Mouse (Mus musculus) lung, postnatal 10 days (tissue): Measurements from ENCODE around the gene Sdad1.
"Not testable (repeated sequence)": the region's sequence is repeated elsewhere in the genome, so short reads cannot be mapped to it uniquely, and the experiment has no call there.

Experiments
- DNase-seq: peaks from one replicate; pipeline ENCODE4 v3.0.0; 2021

Gene Sdad1

DNA sequence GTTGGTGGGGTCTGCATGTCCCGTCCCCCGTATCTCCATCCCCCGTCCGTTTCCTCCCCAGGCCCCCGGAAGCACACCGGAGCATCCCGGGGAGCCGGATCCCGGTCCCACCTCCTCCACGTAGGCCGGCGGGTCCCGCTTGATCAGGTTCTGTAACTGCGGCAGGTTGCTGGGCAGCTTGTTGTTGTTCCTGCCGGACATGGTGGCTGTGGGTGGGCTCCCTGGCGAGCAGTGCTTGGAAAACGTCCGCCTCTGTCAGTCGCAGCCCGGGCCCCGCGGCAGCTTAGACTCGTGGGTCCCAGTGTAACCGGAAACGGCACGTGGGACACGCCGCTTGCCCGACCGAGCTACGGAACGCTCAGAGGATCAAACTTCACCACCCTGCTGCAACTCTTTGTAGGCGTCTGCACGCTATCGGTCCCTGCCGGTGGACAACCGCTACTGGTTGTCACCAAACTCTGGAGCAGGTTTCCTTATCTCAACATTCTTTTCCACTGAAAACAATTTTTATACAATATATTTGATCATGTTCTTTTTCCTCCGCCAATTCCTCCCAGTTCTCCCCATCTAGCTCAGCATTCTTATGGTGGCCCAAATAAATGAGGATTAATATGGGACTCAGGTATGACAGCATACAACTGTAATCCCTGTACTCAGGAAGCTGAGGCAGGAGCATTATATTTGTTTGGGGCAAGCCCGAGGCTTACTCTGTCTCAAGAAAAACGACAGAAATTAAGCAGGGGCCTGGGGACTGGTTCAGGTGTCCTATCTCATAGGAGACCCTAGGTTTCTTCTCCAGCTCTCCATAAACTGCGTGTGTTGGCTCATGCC is at the start of gene Sdad1:
Gene Sdad1 (minus strand): TSS at position 799 of the 831 bp plus-strand sequence.
- DNase-seq: peak; percentile 96

DNA sequence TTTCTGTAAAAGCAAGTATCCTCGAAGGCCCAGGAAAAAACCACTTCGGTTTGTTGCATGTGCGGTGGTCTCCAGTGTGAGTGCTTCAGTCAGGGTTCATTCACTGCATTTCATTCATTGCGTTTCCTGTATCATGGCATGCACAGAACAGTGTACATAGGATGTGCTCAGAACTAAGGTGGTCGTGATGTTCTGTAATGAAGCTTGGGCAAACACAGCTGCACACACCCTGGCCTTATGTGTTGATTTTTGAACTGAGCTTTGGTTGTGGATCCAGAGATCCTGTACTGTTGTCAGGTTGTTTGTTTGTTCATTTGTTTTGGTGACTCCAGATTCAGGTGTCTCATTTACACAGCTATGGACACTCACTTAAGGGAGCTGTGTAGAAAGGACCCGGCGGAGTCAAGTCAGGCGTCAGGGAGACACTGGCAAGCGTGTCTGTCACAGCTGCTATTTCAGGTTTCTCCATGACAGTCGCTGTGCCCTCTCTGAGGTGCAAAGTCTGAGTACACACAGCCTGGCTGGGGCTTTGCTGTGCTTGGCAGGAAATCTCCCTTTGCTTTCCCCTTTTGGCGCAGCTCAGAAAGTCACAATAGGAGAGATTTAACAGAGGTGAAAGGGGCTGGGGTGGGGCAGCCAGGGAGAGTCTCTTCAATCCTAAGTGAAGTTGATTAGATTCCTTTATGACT is 48.6 kb upstream of the Sdad1 start:
- DNase-seq: no peak

DNA sequence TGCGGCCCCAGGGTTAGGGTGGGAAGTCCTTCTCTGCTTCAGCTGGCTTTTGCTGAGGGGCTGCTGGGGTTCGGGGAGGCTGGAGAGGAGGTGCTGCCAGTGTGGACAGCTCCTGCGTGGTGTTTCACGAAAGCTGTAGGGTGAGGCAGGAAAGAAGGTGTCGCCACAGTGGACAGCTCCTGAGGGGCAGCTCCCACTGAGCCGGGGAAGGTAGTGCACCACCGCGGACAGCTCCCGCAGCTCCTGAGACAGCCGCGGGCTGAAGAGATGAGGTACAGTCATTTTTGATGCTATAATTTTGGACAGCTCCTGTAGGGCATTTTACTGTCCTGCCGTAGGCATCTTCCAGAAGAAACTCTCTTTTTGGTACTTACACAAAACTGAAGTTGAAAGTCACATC is 47.8 kb upstream of the Sdad1 start:
- DNase-seq: peak; percentile 26

DNA sequence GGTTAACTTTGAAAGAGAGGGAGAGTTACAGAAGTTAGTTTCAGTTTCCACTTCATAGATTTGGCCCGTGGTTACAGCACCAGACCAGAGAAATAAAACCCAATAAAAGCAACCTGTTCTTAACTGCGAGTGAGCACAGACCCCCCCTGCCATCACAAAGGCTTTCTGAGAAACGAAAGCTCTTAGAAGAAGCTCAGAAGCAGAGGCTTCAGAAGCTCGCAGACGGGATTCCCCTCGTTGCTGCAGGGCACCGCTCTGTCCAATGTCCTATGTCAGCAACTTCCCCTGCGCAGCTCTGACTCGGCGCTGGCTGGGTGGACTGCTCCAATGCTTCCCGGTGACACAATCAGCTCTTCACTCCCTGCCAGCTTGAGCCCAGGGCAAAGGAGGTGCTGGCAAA is 43.2 kb upstream of the Sdad1 start:
- DNase-seq: peak; percentile 44

DNA sequence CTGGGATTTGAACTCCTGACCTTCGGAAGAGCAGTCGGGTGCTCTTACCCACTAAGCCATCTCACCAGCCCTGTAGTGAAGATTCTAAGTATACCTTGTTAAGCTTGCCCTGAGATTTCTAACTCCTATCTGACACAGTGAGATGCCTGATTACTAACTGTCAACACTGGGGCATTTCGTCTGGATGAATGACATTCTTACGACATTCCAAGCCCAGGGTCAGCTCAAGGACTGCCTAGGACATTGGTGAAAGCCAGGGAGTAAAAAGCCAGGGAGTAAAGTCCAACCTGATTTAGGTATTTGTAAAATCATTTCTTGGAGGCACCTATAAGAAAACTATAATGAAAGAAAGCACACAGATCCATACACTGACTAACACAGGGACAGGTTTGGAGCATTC is 42.4 kb upstream of the Sdad1 start:
- not testable (repeated sequence) for DNase-seq

DNA sequence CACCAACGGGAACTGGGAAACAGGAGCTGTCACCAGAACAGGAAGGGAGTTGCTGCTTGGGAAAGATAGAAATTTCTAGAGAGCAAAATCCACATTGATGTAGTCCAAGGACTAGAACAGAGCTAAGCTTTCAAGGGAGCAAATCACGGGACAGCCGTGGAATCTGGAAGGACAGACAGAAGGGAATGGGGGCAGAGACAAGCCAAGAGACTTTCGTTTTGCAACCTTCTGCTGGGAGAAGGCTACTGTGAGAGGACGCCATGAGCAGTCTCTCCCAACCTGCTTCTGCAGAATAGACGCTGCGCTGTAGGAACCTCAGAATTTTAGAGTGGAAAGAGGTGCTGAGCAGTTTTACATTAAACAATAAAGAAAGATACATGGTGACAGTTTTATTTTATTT is 39.5 kb upstream of the Sdad1 start:
- DNase-seq: no peak

DNA sequence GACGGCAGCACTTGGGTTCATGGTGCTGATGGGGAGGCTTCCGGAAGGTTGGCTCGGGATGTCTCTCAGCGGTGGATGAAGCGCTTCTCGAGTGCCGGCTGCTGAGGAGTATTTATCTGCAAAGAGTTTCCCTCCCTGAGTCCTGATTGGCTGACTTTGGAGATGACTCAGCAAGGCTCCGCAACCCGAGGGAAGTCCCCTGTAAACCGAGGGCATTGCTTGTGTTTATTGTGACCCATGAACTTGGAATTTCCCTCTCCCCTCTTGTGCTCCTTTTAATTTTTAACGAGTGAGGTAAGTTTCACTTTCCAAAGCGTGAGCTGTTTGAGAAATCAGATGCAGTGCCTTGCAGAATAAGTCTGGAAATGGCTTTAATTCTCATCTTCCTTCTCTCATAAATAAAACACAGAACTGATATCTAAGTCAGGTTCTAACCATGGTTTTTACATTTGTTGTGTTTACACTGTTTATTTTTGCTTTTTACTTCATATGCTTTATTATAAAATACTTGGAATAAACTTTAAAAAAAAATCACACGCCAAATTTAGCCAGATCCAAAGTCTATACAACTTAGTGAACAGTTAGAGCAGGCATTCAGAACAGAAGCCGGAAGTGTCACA is 38.6 kb upstream of the Sdad1 start, which contains the start of gene Cxcl10:
Gene Cxcl10 (minus strand): TSS at position 96 of the 620 bp plus-strand sequence.
- DNase-seq: peak; percentile 52

DNA sequence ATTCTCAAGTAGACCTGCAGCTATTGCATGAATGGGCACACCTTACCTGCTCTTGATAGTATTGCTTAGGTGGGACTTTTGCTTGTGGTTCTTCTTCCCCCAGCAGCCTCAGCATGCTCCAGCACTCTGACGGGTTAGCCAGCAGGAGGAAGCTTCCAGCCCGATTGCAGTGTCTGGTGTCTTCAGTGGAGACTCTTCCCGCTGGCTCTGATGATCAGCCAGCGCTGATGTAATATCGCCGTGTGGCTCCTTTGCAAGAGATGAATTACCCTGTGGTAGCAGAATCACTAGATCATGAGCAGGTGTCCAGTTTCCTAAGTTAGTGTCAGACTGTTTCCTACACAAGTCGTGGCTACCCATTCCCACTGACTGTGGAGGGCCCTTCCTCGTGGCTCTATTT is 34.7 kb upstream of the Sdad1 start:
- DNase-seq: no peak

DNA sequence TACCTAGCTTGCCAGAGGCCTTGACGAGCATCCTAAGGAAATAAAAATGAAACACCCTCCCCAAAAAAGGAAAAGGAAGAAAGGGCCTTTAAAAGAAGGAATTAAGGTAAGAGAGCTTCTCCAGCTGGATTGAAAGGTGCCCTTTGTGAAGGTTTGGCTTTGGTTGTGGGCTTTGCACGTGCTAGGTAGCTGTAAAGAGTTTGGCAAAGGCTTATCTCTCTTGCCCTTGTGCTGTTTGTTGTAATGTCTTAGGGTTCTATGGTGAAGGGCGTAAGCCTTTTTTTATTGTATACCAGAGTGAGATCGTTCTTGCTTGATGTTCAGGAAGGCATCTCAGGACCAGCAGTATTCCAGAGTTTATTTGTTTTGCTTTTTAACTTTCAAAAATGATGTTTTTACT is 30.3 kb upstream of the Sdad1 start:
- no peak for DNase-seq

DNA sequence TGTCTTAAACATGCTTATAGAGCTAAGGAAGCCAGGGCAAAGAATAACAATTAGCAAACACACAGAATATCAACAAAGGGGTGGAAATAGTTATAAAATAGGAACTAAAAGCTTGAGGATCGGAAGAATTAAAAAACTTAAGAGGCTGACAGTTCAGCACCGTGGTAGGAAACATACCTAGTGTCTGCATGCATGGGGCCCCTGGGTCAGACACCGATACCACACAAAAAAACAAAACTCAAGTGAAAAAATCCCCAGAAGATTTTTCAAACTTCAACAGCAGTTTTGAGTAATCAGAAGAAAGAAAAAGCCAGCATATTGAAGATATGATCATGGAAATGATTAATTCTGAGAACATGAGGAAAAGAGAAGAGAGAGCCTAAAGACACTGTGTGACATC is 26.5 kb upstream of the Sdad1 start:
- no peak for DNase-seq

DNA sequence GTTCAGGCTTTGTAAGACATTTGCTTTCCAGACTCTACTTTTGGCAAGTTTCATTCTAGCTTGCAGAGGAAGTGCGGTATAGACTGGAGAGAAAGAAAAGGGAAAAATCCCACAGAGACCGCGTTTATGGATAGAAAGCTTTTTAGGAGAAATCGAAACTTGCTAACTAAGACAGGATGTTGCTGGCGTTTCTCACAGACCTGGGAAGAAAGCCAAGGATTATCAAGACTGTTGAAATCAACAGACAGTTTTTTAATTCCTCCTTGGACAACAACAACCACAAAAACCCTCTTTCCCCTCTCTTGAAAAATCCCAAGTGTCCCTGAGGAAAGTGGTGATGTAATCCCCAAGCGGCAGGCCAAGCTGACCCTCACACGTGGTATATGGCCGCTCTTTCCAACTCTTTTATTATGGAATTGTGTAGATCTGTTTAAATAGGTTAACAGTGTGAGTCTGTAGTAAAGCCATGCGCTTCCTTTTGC is 22.1 kb upstream of the Sdad1 start:
- peak; percentile 67 for DNase-seq

DNA sequence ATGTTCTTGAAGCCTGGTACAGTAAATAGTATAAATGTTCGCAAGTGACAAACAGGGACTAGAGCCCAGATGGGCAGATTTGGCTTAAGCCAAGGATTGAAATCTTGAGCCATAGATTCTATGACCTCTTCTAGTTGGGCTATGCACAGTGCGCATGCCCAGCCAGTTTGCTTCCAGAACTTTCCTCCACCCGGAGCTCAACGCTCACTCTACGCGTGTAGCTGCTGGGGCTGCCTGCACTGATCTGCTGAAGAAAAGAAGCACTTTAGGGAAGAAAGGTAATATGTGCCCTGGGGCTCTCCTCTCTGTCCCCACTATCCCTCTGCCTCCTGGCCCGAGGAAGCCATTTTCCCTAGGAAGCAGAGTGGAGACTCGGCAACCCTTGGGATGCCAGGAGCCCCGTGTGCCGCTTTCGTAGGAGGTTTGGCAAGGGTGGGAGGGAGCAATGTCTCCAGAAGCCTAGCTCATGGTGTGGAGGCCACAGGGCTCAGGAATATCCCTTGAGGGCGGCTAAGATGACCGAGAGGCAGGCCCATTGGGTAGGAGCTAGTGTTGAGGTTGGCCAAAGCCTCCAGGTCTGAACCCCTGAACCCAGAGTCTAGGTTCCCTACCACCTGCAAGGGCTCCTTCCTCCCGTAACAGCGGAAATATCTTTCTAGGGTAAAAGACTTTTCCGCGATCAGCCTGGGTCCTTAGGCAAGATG is 21.5 kb upstream of the Sdad1 start, which contains the start of gene Art3:
Gene Art3 (plus strand): TSS at position 193 of the 704 bp plus-strand sequence.
- no peak for DNase-seq

DNA sequence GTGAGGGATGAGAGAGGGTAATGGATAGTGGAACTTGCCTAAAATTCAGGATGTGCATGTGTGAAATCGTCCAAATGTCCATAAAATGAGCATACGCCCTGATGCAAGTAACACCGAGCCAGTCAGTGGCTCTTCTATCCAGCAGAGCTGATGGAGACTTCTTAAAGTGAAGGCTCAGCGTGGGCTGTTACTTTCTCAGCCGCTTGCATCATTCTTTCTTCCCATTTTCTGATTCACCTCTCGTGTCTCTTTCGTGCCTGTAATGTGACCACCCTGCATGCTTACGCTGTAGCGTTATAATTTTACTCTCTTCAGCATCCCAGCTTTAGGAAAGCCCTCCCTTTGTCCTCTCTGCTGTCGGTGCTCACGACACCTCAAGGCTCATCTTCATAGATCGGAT is 20.8 kb upstream of the Sdad1 start:
- DNase-seq: no peak

DNA sequence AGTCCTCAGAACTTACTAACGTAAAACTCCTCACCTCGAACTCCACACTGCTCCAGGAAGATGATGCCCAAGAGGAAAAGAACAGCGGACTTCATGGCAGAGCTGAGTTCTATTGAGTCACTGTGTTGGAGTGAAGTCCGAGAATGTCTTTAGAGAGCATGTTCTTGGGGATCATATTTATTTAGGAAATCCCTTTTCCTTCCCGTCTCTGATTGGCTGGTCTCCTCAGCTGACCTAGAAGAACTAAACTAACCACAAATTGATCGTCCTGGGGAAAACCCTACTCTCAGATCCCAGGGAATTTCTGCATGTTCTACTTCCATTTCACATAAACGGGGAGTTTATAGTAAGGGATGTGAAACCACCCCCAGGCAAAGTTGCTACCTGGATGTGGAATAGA is 17.6 kb upstream of the Sdad1 start, which contains the start of gene Cxcl9:
Gene Cxcl9 (minus strand): TSS at position 151 of the 400 bp plus-strand sequence.
- no peak for DNase-seq

DNA sequence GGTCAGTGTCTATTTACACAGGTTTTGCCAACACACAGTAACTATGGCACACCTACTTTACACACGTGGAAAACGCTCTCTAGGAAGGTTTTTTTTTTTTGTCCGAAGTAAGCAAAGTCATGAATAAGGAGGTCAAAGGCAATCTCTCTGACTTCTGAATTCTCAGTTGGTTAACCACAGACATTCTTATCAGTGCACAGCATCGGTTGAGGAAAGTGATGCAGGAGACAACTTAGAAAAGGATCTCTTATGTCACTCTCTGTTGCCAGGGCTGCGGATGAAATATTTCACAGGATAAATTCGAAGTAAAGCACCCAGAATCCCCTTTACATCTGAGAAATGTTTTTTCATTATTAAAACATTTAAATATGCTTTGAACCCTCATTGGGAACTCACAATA is 17.1 kb upstream of the Sdad1 start:
- DNase-seq: no peak

DNA sequence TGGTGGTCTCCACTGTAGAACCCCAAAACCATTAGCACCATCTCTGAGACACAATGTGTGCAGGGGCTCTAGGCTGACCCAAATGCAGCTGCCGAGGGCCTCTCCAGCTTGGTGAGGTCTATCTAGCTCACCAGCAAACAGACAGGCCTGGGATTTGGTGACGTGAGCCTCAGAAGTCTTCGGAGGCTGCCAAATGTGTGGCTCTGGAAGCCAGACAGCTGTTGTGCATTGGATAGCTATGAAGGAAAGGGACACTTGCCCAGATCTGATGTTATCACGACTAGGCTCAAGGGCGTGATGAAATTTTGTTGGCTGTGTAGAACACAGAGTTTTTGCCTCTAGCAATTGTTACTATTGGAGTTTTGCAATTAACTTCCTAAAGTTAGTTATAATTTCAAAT is 13.0 kb upstream of the Sdad1 start:
- DNase-seq: peak; percentile 81

DNA sequence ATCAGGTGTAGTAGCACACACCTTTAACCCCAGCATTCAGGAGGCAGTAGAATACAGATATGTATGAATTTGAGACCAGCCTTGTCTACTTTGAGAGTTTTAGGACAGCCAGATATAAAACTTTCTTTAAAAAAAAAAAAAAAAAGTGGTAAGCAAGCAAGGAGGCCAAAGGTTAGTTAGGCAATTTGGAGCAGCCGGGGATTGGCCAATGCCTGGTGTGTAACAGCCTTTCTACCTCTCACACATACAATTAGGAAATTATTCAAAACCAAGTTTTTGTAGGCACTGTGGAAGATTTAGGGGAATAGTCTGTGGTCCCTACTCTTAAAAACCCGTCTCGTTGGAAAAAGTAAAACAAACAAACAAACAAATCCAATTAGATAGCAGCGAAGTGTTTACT is 12.3 kb upstream of the Sdad1 start:
- DNase-seq: peak; percentile 29

DNA sequence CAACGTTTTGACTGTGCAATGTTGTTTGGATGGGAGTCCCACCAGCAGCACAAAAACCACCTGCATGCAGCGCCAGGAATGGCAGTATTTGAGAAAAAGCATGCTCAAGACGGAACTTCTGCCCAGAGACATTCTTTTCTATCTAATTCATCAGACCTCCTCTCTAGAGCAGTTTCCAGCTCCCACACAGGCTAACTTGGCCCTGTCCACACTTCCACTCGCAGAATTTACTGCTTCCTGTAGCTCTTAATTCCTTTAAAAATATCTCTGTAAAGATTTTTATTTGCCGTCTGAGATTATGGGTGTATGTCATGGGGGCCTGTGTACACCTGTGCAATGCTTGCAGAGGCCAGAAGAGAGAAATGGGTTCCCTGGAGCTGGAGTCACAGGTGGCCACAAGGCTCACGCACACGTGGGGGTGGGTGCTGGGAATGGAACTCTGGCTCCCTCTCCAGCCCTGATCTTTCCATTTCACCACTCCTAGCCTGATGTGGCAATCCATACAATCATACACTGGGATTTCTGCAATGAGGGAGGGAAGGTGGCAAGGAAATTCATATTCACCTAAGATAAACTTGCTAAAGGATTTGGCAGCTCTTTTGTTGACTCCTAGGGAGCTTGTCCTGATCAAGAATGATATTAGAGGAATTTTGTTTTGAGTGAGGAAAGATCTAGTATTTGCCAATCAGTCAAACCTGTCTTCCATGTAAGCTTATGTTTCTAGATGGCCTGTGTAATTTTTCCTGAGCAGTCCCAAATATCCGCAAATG is 11.5 kb upstream of the Sdad1 start:
- DNase-seq: no peak

DNA sequence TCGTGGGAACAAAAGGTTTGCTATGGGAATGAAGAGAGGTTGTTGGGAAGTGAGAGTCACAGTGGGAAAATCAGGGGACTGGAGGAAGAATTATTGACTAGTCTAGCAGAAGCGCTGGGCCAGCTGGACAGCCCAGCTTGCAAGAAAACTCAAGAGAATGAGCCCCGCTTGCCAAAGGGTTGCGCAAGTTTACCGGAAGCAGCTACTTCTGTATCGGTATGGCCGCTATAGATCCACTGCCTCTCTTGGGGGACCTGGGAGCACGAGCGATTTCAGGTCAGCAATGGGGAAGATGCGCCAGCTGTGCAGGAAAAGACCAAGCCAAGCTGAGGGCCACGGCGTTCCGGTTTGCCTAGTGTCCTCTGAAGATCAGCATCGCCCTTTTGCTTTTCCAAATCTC is 8.3 kb upstream of the Sdad1 start:
- DNase-seq: no peak

DNA sequence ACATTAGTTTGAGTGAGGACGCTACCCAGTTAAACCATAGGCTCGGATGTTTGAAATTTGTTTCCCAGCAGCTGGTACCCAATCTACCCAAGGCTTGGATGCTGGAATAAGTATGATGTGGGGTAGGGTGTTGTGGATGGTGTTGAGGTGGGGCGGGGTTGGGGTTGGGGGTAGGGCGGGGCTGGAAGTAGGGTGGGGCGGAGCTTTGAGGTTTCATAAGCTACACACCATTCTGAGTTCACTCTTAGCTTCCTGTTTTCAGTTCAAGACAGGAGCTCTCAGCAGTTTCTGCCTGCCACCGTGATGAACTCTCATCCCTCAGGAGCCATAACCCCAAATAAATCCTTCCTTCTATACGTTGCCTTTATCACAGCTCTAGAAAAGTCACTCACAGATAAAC is 7.8 kb upstream of the Sdad1 start:
- DNase-seq: no peak

DNA sequence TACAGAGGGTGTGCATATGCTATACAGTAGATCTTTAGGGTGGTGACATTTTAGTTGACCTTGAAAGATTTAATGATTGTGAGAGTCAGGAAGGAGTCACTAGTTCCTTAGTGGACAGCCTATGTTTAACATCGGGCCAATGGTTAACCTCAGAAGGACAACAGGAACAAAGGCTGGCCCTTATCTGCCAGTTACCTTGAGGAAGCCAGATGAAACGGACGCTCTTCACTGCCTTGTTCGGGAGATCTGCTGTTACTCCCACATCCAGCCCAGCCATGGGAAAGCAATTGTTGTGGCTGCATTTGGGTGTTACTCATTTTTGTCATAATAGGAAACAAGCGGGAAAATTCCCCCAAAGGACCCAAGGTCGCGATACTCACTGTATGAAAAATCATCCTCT is 3.5 kb upstream of the Sdad1 start:
- no peak for DNase-seq

DNA sequence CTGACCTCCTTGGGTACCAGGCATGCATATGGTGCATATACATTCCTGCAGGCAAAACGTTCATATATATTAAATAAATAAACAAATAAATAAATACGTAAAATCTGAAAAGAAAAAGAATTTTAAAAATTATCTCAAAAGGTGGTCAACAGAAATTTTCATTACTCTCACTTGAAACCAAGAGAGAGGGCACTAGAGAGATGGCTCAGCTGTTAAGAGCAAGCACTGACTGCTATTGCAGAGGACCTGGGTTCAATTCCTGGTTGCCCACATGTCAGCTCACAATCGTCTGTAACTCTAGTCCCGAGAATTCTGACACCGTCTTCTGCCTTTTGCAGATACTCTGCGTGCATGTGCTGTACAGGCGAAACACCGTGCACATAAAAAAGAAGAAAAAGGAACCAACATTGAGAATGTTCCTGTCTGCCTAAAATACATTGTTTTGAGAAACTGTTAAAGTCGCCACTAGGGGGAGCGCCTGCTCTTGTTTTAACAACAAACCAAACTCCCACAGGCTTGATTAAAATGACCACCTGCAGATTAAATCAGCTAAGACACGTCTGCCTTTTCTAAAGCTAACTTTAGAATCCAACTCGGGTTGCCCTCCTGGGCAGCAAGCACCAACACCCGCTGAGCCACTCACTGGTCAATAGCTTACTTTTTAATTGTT is 1.9 kb upstream of the Sdad1 start:
- DNase-seq: peak; percentile 92
